Mouse (Mus musculus): ENCODE results near the gene 3110082I17Rik. TPM values are rescaled to one million over a fixed set of nuclear protein-coding genes. Genes with fewer than 3 reads are reported as not detected.

The 3110082I17Rik gene
- total RNA-seq, 2 experiments from 2014 or later = 14.0 to 17.3 TPM

DNA sequence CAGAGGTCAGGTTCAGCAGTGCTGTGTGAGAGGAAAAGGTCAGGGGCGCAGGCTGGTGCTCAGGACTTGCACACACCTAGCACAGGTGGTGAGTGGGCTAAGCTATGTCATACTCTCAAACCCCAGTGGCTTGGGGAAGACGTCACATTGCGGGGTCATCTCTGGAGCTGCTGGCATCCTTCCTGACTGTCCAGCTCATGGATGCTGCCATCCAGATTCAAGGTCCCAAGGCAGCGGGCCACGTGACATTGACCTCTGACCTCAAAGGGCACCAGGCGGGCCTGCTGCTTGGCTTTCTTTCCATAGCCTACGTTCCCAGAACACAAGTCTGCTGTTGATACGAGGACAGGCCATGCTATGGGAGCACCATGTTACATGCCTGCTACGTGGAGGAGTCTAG lies 33.3 kb downstream of the 3110082I17Rik start:
- DNase-seq (ENCODE audit: extremely low spot score in 1 of 2, low spot score in 1 of 2) = no peak

DNA sequence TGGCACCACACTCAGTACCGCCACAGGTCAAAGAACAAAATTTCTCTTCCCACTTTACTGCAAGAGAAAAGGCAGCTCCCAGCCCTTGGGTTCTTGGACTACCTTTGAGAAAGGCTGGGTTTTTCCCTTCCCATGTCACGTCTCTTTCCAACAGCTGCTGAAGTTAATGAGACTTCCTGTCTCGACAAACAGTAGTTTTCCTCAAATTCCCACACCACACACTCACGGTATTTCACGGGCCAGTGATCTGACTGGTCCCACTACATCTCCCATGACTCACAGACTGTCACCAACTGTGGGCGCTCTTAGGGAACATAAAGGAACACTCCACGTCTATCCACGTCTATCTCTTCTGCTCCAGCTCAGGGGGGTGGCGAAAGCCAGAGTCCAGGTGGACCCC lies 35.1 kb downstream of the 3110082I17Rik start:
- no peak for DNase-seq (ENCODE audit: extremely low spot score in 1 of 2, low spot score in 1 of 2)

DNA sequence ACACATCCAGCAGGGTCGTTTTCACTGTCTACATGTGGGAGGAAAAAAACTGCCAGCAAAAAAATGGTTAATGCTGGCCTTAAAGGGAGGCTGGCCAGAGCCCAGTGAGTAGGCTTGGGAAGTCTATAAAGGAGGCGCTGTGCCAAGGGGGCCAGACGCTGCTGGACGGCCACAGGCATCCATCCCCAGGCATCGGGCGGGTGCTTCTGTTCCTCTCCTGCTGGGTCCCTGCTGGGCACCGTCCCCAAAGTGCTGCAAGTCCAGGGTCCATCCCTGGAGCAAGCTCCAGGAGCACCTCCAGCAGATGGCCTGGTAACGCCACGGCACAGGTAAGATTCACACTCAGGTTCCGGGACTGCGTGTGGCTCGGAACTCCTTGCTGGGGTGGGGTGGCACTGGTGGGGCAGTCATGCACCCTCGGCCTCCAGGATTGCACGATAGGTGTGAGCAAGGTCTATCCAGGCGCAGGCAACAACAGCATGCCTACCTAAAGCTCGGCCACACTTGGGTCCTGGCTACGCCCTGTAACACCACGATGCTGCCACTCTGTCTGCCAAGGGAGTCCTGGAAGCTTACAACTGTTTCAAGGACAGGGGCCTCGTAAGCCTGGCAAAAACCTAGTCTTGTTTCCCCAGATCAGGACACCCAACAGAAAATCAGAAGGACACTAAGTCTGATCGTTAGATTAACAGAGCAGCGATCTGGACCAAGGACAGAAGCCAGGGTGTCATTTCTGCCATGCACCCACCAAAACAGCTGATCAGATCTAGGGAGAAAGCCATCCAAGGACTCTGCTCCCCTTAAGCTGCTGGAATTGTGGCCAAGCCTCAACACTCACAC lies 37.1 kb downstream of the 3110082I17Rik start, which contains the start of gene Gper1:
Gene Gper1, plus strand, starts transcription at position 126 of the 840 bp plus-strand sequence.
- no peak for DNase-seq (ENCODE audit: extremely low spot score in 1 of 2, low spot score in 1 of 2)

DNA sequence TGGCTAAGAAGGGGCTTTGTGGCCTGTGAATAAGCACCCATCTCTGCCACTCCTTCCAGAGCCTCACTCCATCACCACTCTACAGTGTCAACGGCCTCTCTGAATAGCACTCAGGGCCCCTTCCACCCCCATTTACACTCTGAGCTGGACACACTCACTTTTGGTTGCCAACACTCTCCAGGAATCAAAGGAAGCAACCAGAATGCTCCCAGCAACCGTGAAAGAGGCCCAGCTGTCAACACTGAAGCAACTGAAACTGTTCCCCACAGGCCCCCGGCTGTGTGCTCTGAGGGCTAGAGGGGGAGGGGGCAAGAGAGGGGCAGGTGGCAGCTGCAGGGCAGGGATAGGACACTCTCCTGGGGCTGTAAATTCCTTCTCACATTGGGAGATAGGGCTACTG lies 41.7 kb downstream of the 3110082I17Rik start:
- no peak for DNase-seq (ENCODE audit: extremely low spot score in 1 of 2, low spot score in 1 of 2)

DNA sequence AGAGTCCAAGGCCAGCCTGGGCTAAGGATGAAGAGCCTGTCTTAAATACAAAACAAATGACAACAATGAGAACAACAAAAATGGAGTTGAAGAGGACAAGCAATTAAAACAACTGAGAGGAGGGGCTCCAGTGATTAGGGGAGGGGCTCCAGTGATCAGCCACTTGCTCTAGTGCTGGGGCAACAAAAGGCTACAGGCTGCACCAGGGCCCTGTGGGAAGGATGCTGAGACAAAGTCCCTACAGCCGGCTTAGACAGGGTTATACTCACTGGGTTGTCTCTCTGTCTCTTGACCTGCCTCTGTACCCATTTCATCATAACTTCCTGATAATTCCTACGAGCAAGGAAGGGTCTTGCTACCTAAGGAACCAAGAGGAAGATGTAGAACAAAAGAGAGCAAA lies 42.2 kb downstream of the 3110082I17Rik start:
- no peak for DNase-seq (ENCODE audit: extremely low spot score in 1 of 2, low spot score in 1 of 2)

DNA sequence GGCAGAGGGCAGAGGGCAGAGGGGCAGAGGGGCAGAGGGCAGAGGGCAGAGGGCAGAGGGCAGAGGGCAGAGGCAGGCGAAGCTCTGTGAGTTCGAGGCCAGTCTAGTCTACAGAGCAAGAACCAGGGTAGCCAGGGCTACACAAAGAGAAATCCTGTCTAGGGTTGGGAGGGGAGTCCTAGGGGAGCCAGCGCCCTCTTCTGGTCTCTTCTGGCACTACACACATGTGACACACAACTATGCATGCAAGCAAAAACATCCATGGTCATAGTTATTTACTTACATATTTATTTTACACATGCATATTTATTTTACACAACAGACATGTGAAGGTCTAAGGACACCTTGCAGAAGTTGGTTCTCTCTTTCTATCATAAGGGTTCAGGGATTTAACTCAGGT lies 42.8 kb downstream of the 3110082I17Rik start:
- DNase-seq (ENCODE audit: extremely low spot score in 1 of 2, low spot score in 1 of 2) = no peak

DNA sequence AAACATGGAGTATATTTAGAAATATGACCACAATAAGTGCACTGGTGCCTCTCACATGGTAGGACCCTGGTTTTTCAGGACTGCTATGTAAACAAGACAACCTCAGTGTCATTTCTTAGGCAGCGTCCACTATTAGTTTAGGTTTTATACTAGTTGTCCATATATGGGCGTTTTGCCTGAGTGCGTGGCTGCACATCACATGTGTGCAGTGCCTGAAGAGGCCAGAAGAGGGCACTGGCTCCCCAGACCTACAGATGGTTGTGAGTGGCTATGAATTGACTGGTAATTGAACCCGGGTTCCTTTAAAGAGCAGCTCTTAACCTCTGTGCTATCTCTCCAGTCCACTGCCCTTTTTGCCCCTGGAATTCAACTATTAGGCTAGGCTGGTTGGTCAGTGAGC lies 43.4 kb downstream of the 3110082I17Rik start:
- DNase-seq (ENCODE audit: extremely low spot score in 1 of 2, low spot score in 1 of 2) = no peak

DNA sequence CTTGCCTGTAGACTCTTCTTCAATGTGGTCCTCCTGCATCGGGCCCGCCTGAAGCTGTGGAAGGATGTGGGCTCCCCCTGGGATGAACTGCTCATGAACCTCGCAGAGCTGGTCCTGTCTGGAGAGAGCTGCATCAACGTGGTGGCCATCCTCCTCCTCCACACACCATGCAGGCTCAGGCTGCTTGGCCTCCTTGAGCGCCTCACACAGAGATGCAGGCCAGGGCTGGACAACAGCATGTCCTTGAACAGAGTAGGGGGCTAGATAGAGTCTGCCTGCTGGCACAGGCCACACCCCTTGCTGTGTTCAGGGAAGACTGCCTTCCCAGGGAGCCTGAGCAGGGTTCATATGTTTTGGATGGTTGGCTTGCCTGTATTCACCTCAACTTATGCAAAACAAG lies 45.3 kb downstream of the 3110082I17Rik start:
- no peak for DNase-seq (ENCODE audit: extremely low spot score in 1 of 2, low spot score in 1 of 2)

DNA sequence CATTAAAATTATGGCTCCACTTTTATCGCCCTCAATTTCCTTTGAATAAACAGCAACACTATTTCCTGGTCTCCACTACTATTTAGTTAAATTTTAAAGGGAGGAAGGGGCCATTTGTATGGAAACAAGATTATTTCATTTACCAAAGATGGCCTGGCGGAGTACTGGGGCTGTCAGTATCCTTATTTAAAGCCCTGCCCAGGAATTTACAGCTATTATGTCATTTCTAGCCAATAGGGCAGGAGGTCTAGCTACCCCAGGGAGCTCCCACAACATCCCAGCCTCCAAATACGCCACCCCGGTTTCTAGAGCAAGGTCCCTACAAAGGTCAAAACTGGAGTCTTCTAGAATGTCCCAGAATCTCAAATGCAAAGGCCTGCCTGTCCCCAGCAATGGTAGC lies 46.8 kb downstream of the 3110082I17Rik start:
- DNase-seq (ENCODE audit: extremely low spot score in 1 of 2, low spot score in 1 of 2) = no peak

DNA sequence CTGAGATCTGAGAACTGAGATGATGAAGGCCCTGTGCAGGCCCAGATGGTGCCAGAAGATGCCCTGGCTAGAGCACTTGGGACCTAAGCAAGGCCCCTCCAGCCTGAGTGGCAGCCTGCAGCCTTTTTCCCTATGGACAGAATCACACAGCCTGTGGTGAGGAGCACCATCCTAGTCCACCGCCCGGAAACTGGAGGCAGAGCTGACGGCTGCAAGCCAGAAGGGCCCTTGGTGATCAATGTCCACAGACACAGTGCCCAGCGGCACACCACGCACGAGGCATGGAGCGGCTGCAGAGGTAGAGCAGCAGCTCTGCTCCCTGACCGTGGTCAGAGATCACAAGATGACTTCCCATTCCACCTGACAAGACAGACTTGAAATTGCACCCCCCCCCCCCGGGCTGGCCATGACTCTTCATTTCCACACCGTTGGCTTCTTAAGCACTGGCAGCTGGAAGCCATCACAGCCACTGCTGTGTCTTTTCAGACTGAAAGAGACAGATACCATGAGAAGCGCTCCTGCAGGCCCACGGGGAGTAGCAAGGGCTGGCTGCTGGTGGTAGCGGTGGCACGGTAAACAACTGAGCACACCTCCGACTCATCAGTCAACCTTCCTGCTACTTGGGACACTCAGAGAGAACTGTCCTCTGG lies 48.5 kb downstream of the 3110082I17Rik start:
- no peak for DNase-seq (ENCODE audit: extremely low spot score in 1 of 2, low spot score in 1 of 2)

DNA sequence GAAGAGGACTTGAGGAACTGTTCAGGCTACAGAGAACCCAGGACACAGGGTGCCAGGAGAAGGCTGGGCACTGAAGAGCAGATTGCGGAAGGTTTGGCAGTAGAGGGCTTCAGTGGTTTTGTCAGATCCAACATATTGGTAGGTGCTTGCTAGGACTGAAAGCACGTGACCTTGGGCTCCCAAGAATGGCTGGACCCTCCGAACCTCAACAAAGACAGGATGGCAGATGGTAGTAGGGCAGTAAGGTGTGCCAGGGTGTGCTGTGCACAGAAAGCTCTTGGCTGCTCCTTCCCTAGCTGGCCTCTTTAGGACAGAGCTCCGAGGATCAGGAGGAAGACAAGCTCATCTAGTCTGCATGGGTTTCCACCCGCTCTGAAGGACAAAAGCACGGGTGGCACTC lies 49.2 kb downstream of the 3110082I17Rik start:
- no peak for DNase-seq (ENCODE audit: extremely low spot score in 1 of 2, low spot score in 1 of 2)

DNA sequence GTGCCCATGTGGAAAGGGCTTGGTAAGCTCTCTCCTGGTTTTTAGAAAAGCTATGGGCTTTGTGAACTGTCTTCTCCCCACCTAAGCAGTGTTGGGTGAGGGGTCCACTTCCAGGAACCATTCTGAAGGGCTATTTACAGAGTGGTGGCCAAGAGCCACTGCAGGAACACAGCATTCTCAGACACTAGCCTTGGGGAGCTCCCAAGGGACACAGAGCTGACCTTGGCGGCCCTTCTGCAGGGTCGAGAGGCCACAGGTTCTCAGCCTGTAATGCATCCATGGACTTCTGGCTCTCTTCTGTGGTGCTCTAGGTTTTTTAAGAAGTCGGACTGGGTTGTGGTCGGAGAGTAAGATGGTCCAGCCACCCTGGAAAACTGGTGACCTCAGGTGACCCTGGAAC lies 50.3 kb downstream of the 3110082I17Rik start:
- no peak for DNase-seq (ENCODE audit: extremely low spot score in 1 of 2, low spot score in 1 of 2)

DNA sequence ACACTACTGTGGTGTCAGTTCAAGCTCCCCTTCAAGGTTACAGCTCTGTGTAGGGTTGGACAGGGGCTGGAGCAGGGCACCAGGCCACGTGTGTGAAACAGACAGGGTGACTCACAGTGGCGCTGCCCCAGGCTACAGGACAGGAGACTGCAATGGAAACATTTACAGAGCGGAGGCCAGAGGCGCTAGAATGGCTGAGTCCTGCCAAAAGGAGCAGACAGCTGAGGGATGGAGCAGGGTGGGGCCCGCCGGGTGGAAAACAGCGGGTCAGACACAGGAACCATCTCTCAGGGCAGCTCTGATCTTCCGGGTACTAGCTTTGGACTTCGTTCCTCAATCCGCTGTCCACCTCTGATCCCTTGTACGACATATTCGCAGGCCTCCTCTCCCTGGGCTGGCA lies 50.9 kb downstream of the 3110082I17Rik start:
- no peak for DNase-seq (ENCODE audit: extremely low spot score in 1 of 2, low spot score in 1 of 2)

DNA sequence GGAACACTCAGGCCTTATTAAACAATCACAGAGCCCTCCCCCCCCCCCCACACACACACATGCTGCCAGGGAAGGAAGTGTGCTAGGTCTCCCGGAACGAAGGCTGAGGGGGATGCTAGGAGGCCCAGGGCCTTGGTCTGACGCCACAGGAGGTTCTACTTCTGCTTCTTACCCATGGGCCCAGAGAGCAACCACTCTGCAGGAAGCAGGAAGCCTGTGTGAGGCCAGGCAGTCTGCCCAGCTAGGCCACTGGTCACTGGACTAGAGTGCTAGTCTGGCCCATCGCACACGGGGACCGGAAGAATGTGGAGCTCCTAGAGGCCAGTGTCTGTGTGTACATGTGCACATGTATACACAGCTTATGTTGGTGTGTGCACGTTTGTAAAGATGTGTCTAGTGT lies 51.8 kb downstream of the 3110082I17Rik start:
- DNase-seq (ENCODE audit: extremely low spot score in 1 of 2, low spot score in 1 of 2) = no peak

DNA sequence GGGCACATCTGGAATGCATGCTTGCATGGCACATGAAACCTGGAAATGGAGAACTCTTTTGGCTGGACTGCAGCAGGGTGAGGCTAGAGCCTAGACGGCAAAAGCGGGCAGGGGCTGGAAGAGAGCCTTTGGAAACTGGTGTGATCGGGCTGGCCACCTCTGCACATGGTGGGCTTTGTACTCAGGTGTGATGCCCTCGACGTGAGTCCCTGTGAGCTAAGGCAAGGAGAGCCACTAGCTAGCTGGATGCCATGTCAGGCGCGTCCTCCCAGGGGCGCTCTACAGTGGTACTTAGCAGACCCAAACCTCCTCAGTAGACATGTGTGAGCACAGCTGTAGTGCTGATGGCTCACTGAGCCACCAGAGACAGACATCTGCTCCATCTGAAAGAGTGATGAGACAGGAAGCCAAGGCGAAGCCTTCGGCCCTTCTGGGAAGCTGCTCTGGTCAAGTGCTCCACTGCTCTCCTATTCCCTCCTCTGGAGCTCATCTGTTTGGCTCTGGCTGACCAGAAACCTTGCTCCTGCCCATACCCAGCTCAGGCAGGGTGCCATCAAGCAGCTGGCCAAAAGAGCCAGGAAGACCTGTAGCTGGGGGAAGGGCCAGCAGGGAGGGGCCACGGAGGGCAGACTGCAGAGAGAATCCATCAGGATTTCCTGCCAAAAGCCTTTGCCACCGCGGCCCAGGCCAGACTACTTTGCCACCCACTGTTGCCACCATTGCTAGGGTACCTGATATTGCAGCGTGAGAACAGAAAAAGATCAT lies 53.0 kb downstream of the 3110082I17Rik start:
- DNase-seq (ENCODE audit: extremely low spot score in 1 of 2, low spot score in 1 of 2) = no peak

DNA sequence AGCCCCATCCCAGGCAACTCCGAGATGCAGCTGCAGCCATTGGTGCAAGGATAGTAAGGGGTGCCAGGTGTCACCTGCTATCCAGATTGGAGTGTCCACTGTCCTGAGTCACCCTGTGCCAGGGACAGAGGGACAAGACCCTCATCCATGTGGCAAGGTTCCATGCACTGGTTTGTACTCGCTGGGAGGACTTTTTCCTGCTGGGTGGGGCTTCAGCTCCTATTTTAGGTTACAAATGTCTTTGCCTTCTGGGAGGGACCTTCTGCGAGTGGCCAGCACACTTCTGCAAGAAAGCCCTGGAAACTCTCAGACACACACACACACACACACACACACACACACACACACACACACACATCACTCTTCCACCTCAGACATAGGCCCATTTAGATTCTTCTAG lies 54.4 kb downstream of the 3110082I17Rik start:
- no peak for DNase-seq (ENCODE audit: extremely low spot score in 1 of 2, low spot score in 1 of 2)

DNA sequence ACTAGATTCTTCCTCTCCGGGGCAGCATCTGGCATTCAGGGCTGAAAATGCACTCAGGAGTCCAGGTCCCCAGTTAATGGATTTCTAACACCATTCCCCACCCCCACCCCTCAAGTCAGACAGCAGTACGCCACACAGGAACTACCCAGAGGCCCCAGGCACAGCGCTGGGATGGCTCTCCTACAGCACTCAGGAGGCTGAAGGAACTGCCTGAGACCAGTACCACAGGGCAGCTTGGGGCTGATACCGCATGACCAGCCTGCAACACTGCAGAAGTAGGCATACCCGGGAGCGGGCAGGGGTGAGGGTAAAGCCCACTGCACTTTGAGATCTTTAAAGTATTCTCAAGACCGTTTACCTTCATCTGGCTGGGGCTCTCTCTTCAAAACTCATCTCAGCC lies 54.8 kb downstream of the 3110082I17Rik start:
- DNase-seq (ENCODE audit: extremely low spot score in 1 of 2, low spot score in 1 of 2) = no peak

DNA sequence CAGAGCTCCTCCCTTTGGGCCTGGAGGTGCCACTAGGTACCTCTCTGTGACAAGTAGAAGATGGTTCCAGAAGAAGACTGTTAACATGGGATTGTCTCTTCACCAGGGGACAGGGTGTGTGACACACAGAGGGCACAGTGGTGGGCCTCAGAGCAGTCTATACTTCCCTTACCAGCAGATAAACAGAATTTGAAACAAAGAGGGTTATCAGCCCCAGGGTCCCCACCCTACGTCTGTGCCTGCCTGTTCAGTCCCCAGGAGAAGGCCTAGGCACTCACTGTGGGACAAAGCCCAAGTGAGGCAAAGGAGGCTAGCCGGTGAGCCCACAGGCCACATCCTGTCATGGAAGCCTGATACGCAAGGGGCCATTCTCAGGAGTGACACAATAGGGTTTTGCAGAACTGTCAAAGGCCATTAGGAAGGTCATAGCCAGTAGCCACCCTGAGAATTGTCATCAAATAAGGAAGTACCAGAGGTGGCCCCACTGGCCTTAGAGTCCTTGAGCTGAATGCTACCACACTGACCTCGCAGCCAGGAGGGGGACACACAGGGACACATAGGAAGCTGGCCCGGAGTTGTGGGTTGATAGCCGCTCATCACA lies 55.4 kb downstream of the 3110082I17Rik start, which contains the start of gene C130050O18Rik:
Gene C130050O18Rik, plus strand, starts transcription at position 480 of the 601 bp plus-strand sequence.
- no peak for DNase-seq (ENCODE audit: extremely low spot score in 1 of 2, low spot score in 1 of 2)

DNA sequence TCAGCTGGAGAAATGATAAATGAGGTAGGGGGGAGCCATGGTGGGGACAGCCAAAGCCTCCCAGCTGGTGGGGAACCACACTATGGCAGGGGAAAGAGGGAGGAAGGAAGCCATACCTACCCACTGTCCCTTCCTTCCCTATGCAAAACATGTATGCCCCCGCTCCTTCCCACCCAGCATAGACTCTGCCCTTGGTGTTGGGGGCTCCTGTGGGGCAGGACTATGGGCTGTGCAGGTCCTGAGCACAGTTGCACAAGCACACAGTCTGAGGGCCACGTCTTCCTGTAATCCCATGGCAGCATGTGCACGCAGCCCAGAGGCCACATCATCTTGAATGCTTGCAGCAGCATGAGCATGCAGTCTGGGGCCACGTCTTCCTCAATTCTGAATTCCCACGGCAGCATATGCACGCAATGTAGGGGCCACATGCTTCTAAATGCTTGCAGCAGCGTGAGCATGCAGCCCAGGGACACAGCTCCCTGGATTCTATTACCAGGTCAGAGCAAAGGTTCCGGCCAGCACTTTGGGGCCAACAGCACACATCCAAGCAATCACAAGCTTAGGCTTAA lies 56.6 kb downstream of the 3110082I17Rik start:
- no peak for DNase-seq (ENCODE audit: extremely low spot score in 1 of 2, low spot score in 1 of 2)

DNA sequence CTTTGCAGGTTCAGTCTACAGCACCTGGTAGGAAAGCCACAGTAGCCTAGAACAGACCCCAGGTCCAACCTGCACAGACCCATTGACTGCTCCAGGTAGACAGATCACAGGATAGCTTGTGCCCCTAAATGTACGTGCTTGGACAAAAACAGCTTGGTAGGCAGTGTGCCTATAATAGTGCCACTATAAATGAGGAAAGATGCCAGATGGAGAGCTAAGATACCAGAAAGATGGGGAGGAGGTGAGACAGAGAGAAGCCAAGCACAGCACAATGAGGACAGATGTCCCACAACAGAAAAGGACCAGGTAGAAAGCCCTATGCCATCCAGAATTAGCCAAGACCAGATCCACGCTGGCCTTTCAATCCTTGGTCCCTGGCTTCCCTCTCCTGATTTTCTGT lies 58.2 kb downstream of the 3110082I17Rik start:
- no peak for DNase-seq (ENCODE audit: extremely low spot score in 1 of 2, low spot score in 1 of 2)
